In genomic region chr4:123623742-123624151, GRCm38 (mm10) we compare ENCODE assay signal across 8 mouse cellular contexts.
DNase-seq lines count a peak whose midpoint lies in the region; ATAC-seq and TF ChIP-seq lines count a peak whose summit lies in the region.
"Had no signal": no experiment of that assay in that cellular context is flagged by ENCODE, and none has a peak within 500 bp of the region (broad histone marks: within the 10 kb centered on the region; RNA-seq: fewer than 3 reads in every experiment).

No protein-coding gene starts in this region.

- peaks cover 13% of the 10 kb centered on the region for H3K4me1 ChIP-seq in hindbrain, embryonic 16.5 days (ENCODE audit: control insufficient read depth, insufficient read depth, low read depth, low read length)

- H3K4me2 ChIP-seq in hindbrain, embryonic 16.5 days (ENCODE audit: low read length): no peak overlapping the region

- WGBS in hindbrain, embryonic 16.5 days: 80% methylated on average over 5 of the region's 5 CpGs

- H3K27me3 ChIP-seq in hindbrain, embryonic 16.5 days (replicated peaks; ENCODE audit: control insufficient read depth, insufficient read depth, low read length): no peaks in the 10 kb centered on the region

- H3K36me3 ChIP-seq in hindbrain, embryonic 16.5 days (ENCODE audit: control insufficient read depth, insufficient read depth, low read length): no peaks in the 10 kb centered on the region

- peak overlapping the region; percentile 83 for H3K27ac ChIP-seq in layer of hippocampus, adult 2 months
- H3K27ac ChIP-seq in hindbrain, embryonic 16.5 days (ENCODE audit: low read depth, low read length): peak overlapping the region; percentile 1

- TF ChIP-seq CTCF in layer of hippocampus, adult 2 months (conservative IDR thresholded peaks at IDR 0.05): no peak

- no peak overlapping the region for H3K9ac ChIP-seq in hindbrain, embryonic 16.5 days (ENCODE audit: low read depth, low read length)

- no peak overlapping the region for H3K4me3 ChIP-seq in layer of hippocampus, adult 2 months
- H3K4me3 ChIP-seq in hindbrain, embryonic 16.5 days (ENCODE audit: low read length): no peak overlapping the region

- ATAC-seq in hindbrain, embryonic 16.5 days: no peak
- no peak for ATAC-seq in monocyte, adult 5-6 weeks (replicated peaks; ENCODE audit: insufficient number of reproducible peaks, low FRiP score, low TSS enrichment, poor library complexity, severe bottlenecking)
- ATAC-seq: forebrain, embryonic 14.5 days had no signal

- no peaks in the 10 kb centered on the region for H3K9me3 ChIP-seq in hindbrain, embryonic 16.5 days (ENCODE audit: control insufficient read depth, low read length)

- no peak for DNase-seq in layer of hippocampus, adult 2 months (ENCODE audit: low spot score in 2 of 2)
- DNase-seq in layer of hippocampus, postnatal 14 days (ENCODE audit: low spot score in 2 of 2): no peak
- peak; percentile 79 for DNase-seq in cerebellum, adult 11 months
- DNase-seq in lung, postnatal 36 days: peak; percentile 85
- no peak for DNase-seq in embryo, embryonic 10.5 days (ENCODE audit: low spot score)

Comparison
In these comparisons a context has a peak if more than half of its experiments do, and no peak if none do; other contexts are left out.
1. DNase-seq: peak in cerebellum, adult 11 months (single experiment) and lung, postnatal 36 days (single experiment); none in layer of hippocampus, adult 2 months (0 of 2), layer of hippocampus, postnatal 14 days (0 of 2) and embryo, embryonic 10.5 days (single experiment).